Comparison of ENCODE assay signal across 26 mouse cellular contexts in the genomic region with DNA sequence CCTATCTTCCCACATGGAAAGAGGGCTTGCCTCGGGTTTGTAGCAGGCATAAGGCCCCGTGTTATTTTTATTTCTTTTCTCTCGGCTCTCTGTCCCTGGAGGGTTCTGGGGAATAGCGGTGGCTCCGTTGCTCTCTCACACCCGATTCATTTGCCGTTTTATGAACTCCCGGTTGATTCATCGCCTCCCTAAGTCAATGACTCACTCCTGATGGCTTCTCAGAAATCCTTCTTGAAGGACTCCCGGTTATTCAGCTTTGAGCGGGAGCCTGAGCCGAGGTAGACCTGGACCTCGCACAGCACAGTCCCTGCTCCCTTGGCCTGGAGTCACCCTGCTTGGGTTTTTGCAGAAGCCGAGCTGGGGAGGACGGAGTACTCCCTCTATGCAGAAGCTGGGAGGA. TPM values are rescaled to one million over a fixed set of nuclear protein-coding genes. Genes with fewer than 3 reads are reported as not detected.
DNase-seq lines count a peak whose midpoint lies in the region; ATAC-seq lines count a peak whose summit lies in the region.
"Had no signal": no experiment of that assay in that cellular context is flagged by ENCODE, and none has a peak within 500 bp of the region (broad histone marks: within the 10 kb centered on the region; RNA-seq: fewer than 3 reads in every experiment).

No protein-coding gene starts in this region.

- DNase-seq in forebrain, embryonic 10.5 days (ENCODE audit: extremely low spot score, low spot score), result no peak
- DNase-seq in 3134 (ENCODE audit: extremely low read depth, insufficient read length, low spot score), result peak; percentile 42
- DNase-seq in forebrain, embryonic 14.5 days (ENCODE audit: low spot score), result no peak
- no peak for DNase-seq in kidney, adult 9 months
- DNase-seq in thymus, postnatal 14 days, result no peak
- DNase-seq in hindbrain, embryonic 11.5 days (ENCODE audit: low spot score), result no peak
- DNase-seq: adrenal gland, adult 2 months; cerebellum, adult 18-20 months; cerebellum, postnatal 14 days; gastrocnemius, adult 2 months; heart, postnatal 4 days; liver; lung, postnatal 4 days; thymus, postnatal 25 days had no signal

- peak; percentile 20; the same call in 1 of the 2 replicates for ATAC-seq in forebrain, embryonic 13.5 days
- 0 out of 2 replicates have a peak, but pooled peaks have one; percentile 8 for ATAC-seq in forebrain, embryonic 14.5 days
- no peak for ATAC-seq in midbrain, embryonic 15.5 days (replicated peaks)
- no peak for ATAC-seq in hindbrain, embryonic 11.5 days (ENCODE audit: low FRiP score)
- ATAC-seq: hindbrain, postnatal 0 days; intestine, postnatal 0 days had no signal

- peaks cover 61% of the 10 kb centered on the region for H3K4me1 ChIP-seq in forebrain, embryonic 13.5 days
- H3K4me1 ChIP-seq in forebrain, embryonic 10.5 days, result peaks cover 53% of the 10 kb centered on the region
- H3K4me1 ChIP-seq in forebrain, embryonic 14.5 days (ENCODE audit: control insufficient read depth, insufficient read depth, low read length), result peaks cover 15% of the 10 kb centered on the region
- H3K4me1 ChIP-seq in midbrain, embryonic 15.5 days, result peaks cover 25% of the 10 kb centered on the region
- peaks cover 18% of the 10 kb centered on the region for H3K4me1 ChIP-seq in hindbrain, embryonic 11.5 days (replicated peaks; ENCODE audit: control insufficient read depth, insufficient read depth, low read length)
- H3K4me1 ChIP-seq: liver, embryonic 15.5 days had no signal

- peak overlapping the region; percentile 76 for H3K27ac ChIP-seq in forebrain, embryonic 13.5 days
- H3K27ac ChIP-seq in forebrain, embryonic 10.5 days, result no peak overlapping the region
- H3K27ac ChIP-seq in forebrain, embryonic 14.5 days (ENCODE audit: low read depth, low read length), result peak overlapping the region; percentile 65; the same call in 1 of the 2 replicates
- H3K27ac ChIP-seq in midbrain, embryonic 15.5 days, result no peak overlapping the region
- H3K27ac ChIP-seq in hindbrain, embryonic 11.5 days (ENCODE audit: low read depth, low read length), result no peak overlapping the region; the same call in 1 of the 2 replicates
- H3K27ac ChIP-seq: gastrocnemius, adult 2 months; heart, embryonic 15.5 days; hindbrain, postnatal 0 days; limb, embryonic 10.5 days; liver, embryonic 15.5 days; lung, embryonic 15.5 days had no signal

- no peaks in the 10 kb centered on the region for H3K9me3 ChIP-seq in forebrain, embryonic 13.5 days (replicated peaks)
- H3K9me3 ChIP-seq in forebrain, embryonic 10.5 days, result no peaks in the 10 kb centered on the region
- H3K9me3 ChIP-seq in forebrain, embryonic 14.5 days (replicated peaks; ENCODE audit: control insufficient read depth, low read length), result no peaks in the 10 kb centered on the region
- H3K9me3 ChIP-seq in midbrain, embryonic 15.5 days, result no peaks in the 10 kb centered on the region
- H3K9me3 ChIP-seq in hindbrain, embryonic 11.5 days (ENCODE audit: control insufficient read depth, low read length), result no peaks in the 10 kb centered on the region
- H3K9me3 ChIP-seq: heart, embryonic 15.5 days; limb, embryonic 10.5 days; liver, embryonic 15.5 days; lung, embryonic 15.5 days had no signal

- WGBS in forebrain, embryonic 13.5 days, result 70% methylated on average over 15 of the region's 15 CpGs
- WGBS in forebrain, embryonic 10.5 days, result 92% methylated on average over 15 of the region's 15 CpGs
- WGBS in forebrain, embryonic 14.5 days, result 61% methylated on average over 15 of the region's 15 CpGs
- WGBS in midbrain, embryonic 15.5 days, result 56% methylated on average over 15 of the region's 15 CpGs
- WGBS in hindbrain, embryonic 11.5 days, result 69% methylated on average over 15 of the region's 15 CpGs

- peak overlapping the region; percentile 38 for H3K4me2 ChIP-seq in forebrain, embryonic 13.5 days
- H3K4me2 ChIP-seq in forebrain, embryonic 14.5 days (ENCODE audit: low read length), result peak overlapping the region; percentile 26; the same call in 1 of the 2 replicates
- peak overlapping the region; percentile 7; the same call in 1 of the 2 replicates for H3K4me2 ChIP-seq in midbrain, embryonic 15.5 days
- H3K4me2 ChIP-seq in hindbrain, embryonic 11.5 days (replicated peaks; ENCODE audit: low read depth, low read length), result no peak overlapping the region
- H3K4me2 ChIP-seq: heart, embryonic 15.5 days; liver, embryonic 15.5 days; lung, embryonic 15.5 days had no signal

- no peak overlapping the region for H3K4me3 ChIP-seq in forebrain, embryonic 13.5 days
- no peak overlapping the region for H3K4me3 ChIP-seq in forebrain, embryonic 10.5 days
- no peak overlapping the region for H3K4me3 ChIP-seq in forebrain, embryonic 14.5 days (ENCODE audit: low read depth, low read length)
- H3K4me3 ChIP-seq in midbrain, embryonic 15.5 days, result no peak overlapping the region
- no peak overlapping the region for H3K4me3 ChIP-seq in hindbrain, embryonic 11.5 days (ENCODE audit: low read depth, low read length)
- H3K4me3 ChIP-seq: gastrocnemius, adult 2 months; heart, embryonic 15.5 days; limb, embryonic 10.5 days; liver, embryonic 15.5 days; lung, embryonic 15.5 days had no signal

- H3K9ac ChIP-seq in forebrain, embryonic 13.5 days, result 0 out of 2 replicates have a peak overlapping the region, but pooled peaks have one; percentile 43
- H3K9ac ChIP-seq in forebrain, embryonic 14.5 days (ENCODE audit: low read length), result 0 out of 2 replicates have a peak overlapping the region, but pooled peaks have one; percentile 33
- H3K9ac ChIP-seq in midbrain, embryonic 15.5 days, result no peak overlapping the region
- no peak overlapping the region for H3K9ac ChIP-seq in hindbrain, embryonic 11.5 days (ENCODE audit: low read depth, low read length)
- H3K9ac ChIP-seq: heart, embryonic 15.5 days; liver, embryonic 15.5 days; lung, embryonic 15.5 days had no signal

- no peaks in the 10 kb centered on the region for H3K36me3 ChIP-seq in forebrain, embryonic 13.5 days (ENCODE audit: poor library complexity, severe bottlenecking)
- no peaks in the 10 kb centered on the region for H3K36me3 ChIP-seq in forebrain, embryonic 10.5 days (replicated peaks)
- H3K36me3 ChIP-seq in forebrain, embryonic 14.5 days (ENCODE audit: control insufficient read depth, insufficient read depth, low read length), result no peaks in the 10 kb centered on the region
- H3K36me3 ChIP-seq in midbrain, embryonic 15.5 days (replicated peaks), result no peaks in the 10 kb centered on the region
- no peaks in the 10 kb centered on the region for H3K36me3 ChIP-seq in hindbrain, embryonic 11.5 days (ENCODE audit: control insufficient read depth, insufficient read depth, low read length)
- H3K36me3 ChIP-seq: heart, embryonic 15.5 days; limb, embryonic 10.5 days; liver, embryonic 15.5 days; lung, embryonic 15.5 days had no signal

- H3K27me3 ChIP-seq in forebrain, embryonic 13.5 days, result peaks cover 88% of the 10 kb centered on the region
- H3K27me3 ChIP-seq in forebrain, embryonic 10.5 days (ENCODE audit: poor library complexity, severe bottlenecking), result peaks cover 100% of the 10 kb centered on the region
- H3K27me3 ChIP-seq in forebrain, embryonic 14.5 days (replicated peaks; ENCODE audit: control insufficient read depth, insufficient read depth, low read length), result peaks cover 35% of the 10 kb centered on the region
- H3K27me3 ChIP-seq in midbrain, embryonic 15.5 days (replicated peaks), result peaks cover 21% of the 10 kb centered on the region
- H3K27me3 ChIP-seq in hindbrain, embryonic 11.5 days (ENCODE audit: control insufficient read depth, insufficient read depth, low read length), result peaks cover 25% of the 10 kb centered on the region

RNA-seq across cellular contexts. Expression of a gene that starts 8.0 kb away (rescaled TPM):
- 12.0 and 13.2 TPM in 2 replicates for polyA plus RNA-seq in forebrain, embryonic 13.5 days (2015; fragmentation: Nextera tagmentation; extraction: Ambion mirVana)
- 2.7 and 3.0 TPM in 2 replicates for polyA plus RNA-seq in forebrain, embryonic 10.5 days (2016; fragmentation: Nextera tagmentation; extraction: Ambion mirVana)
- 14.8 and 15.3 TPM in 2 replicates for polyA plus RNA-seq in forebrain, embryonic 14.5 days (2014; fragmentation: Nextera tagmentation; extraction: Ambion mirVana)
- 16.8 and 22.6 TPM in 2 replicates for polyA plus RNA-seq in midbrain, embryonic 15.5 days (2015; fragmentation: Nextera tagmentation; extraction: Ambion mirVana)
- 17.4 and 18.8 TPM in 2 replicates for polyA plus RNA-seq in hindbrain, embryonic 11.5 days (2014; fragmentation: Nextera tagmentation; extraction: Ambion mirVana)
- polyA plus RNA-seq: intestine, postnatal 0 days; liver, embryonic 15.5 days had no signal

RNA-seq across cellular contexts. Expression of a gene that starts 28.8 kb away (rescaled TPM):
- polyA plus RNA-seq in forebrain, embryonic 13.5 days (2015; fragmentation: Nextera tagmentation; extraction: Ambion mirVana), result 49.9 and 59.1 TPM in 2 replicates
- polyA plus RNA-seq in forebrain, embryonic 10.5 days (2016; fragmentation: Nextera tagmentation; extraction: Ambion mirVana), result 63.0 and 65.9 TPM in 2 replicates
- polyA plus RNA-seq in forebrain, embryonic 14.5 days (2014; fragmentation: Nextera tagmentation; extraction: Ambion mirVana), result 34.5 and 42.0 TPM in 2 replicates
- polyA plus RNA-seq in midbrain, embryonic 15.5 days (2015; fragmentation: Nextera tagmentation; extraction: Ambion mirVana), result 36.8 and 41.8 TPM in 2 replicates
- polyA plus RNA-seq in hindbrain, embryonic 11.5 days (2014; fragmentation: Nextera tagmentation; extraction: Ambion mirVana), result 65.8 and 67.5 TPM in 2 replicates

RNA-seq across cellular contexts. Expression of a gene that starts 35.9 kb away (rescaled TPM):
- polyA plus RNA-seq in forebrain, embryonic 13.5 days (2015; fragmentation: Nextera tagmentation; extraction: Ambion mirVana), result 2.6 and 3.2 TPM in 2 replicates
- 5.5 and 8.7 TPM in 2 replicates for polyA plus RNA-seq in forebrain, embryonic 10.5 days (2016; fragmentation: Nextera tagmentation; extraction: Ambion mirVana)
- 1.4 TPM in 2 replicates for polyA plus RNA-seq in forebrain, embryonic 14.5 days (2014; fragmentation: Nextera tagmentation; extraction: Ambion mirVana)
- polyA plus RNA-seq in midbrain, embryonic 15.5 days (2015; fragmentation: Nextera tagmentation; extraction: Ambion mirVana), result 1.6 and 2.2 TPM in 2 replicates
- polyA plus RNA-seq in hindbrain, embryonic 11.5 days (2014; fragmentation: Nextera tagmentation; extraction: Ambion mirVana), result 3.2 and 4.7 TPM in 2 replicates

RNA-seq across cellular contexts. Expression of a gene that starts 50.0 kb away (rescaled TPM):
- polyA plus RNA-seq in forebrain, embryonic 13.5 days (2015; fragmentation: Nextera tagmentation; extraction: Ambion mirVana), result 169 and 177 TPM in 2 replicates
- 260 and 269 TPM in 2 replicates for polyA plus RNA-seq in forebrain, embryonic 10.5 days (2016; fragmentation: Nextera tagmentation; extraction: Ambion mirVana)
- 118 TPM in 2 replicates for polyA plus RNA-seq in forebrain, embryonic 14.5 days (2014; fragmentation: Nextera tagmentation; extraction: Ambion mirVana)
- polyA plus RNA-seq in midbrain, embryonic 15.5 days (2015; fragmentation: Nextera tagmentation; extraction: Ambion mirVana), result 110 and 112 TPM in 2 replicates
- 197 and 210 TPM in 2 replicates for polyA plus RNA-seq in hindbrain, embryonic 11.5 days (2014; fragmentation: Nextera tagmentation; extraction: Ambion mirVana)

RNA-seq across cellular contexts. Expression of a gene that starts 54.0 kb away (rescaled TPM):
- 0.84 and 1.0 TPM in 2 replicates for polyA plus RNA-seq in forebrain, embryonic 13.5 days (2015; fragmentation: Nextera tagmentation; extraction: Ambion mirVana)
- 0.31 and 0.61 TPM in 2 replicates for polyA plus RNA-seq in forebrain, embryonic 10.5 days (2016; fragmentation: Nextera tagmentation; extraction: Ambion mirVana)
- polyA plus RNA-seq in forebrain, embryonic 14.5 days (2014; fragmentation: Nextera tagmentation; extraction: Ambion mirVana), result not detected in 2 replicates
- polyA plus RNA-seq in midbrain, embryonic 15.5 days (2015; fragmentation: Nextera tagmentation; extraction: Ambion mirVana), result 0.98 and 1.3 TPM in 2 replicates
- polyA plus RNA-seq in hindbrain, embryonic 11.5 days (2014; fragmentation: Nextera tagmentation; extraction: Ambion mirVana), result 0.40 and 0.53 TPM in 2 replicates
- polyA plus RNA-seq: adrenal gland, adult 2 months; embryonic facial prominence, embryonic 11.5 days; gonadal fat pad, adult 2 months; intestine, postnatal 0 days; limb, embryonic 10.5 days; liver, embryonic 15.5 days; lung, embryonic 15.5 days; spleen, adult 2 months; testis, adult 2 months had no signal

Comparison
In these comparisons a context has a peak if more than half of its experiments do, and no peak if none do; other contexts are left out.
1. H3K27ac ChIP-seq: peak in forebrain, embryonic 13.5 days (single experiment) and forebrain, embryonic 14.5 days (single experiment); none in forebrain, embryonic 10.5 days (single experiment), midbrain, embryonic 15.5 days (single experiment) and hindbrain, embryonic 11.5 days (single experiment).
2. ATAC-seq: peak in forebrain, embryonic 13.5 days (single experiment) and forebrain, embryonic 14.5 days (single experiment); none in midbrain, embryonic 15.5 days (single experiment) and hindbrain, embryonic 11.5 days (single experiment).
3. H3K9ac ChIP-seq: peak in forebrain, embryonic 13.5 days (single experiment) and forebrain, embryonic 14.5 days (single experiment); none in midbrain, embryonic 15.5 days (single experiment) and hindbrain, embryonic 11.5 days (single experiment).